Mouse (Mus musculus) ES-E14 (cell line): ENCODE results near the gene Slc2a4.

Source experiments
- CHD2 ChIP-seq: IDR thresholded peaks from 2 replicates; pipeline ENCODE4 v1.6.1; 2014; ENCODE audit warnings: mild to moderate bottlenecking, low read depth, low read length, inconsistent platforms
- MAFK ChIP-seq: IDR thresholded peaks from 2 replicates; pipeline ENCODE4 v1.6.1; 2014; ENCODE audit warnings: mild to moderate bottlenecking, low read depth, low read length, inconsistent platforms; ENCODE audit not compliant: insufficient read depth
- ZC3H11A ChIP-seq: IDR thresholded peaks from 2 replicates; pipeline ENCODE4 v1.6.1; 2012; ENCODE audit warnings: low read depth, mild to moderate bottlenecking, inconsistent platforms, low read length, borderline replicate concordance
- ZNF384 ChIP-seq: IDR thresholded peaks from 2 replicates; pipeline ENCODE4 v1.6.1; 2012; ENCODE audit warnings: low read depth, low read length, inconsistent platforms

- TF ChIP-seq ZC3H11A (no peak), CHD2 (no peak), MAFK (no peak), ZNF384 (no peak)
These were observed 46.6 kb upstream of the Slc2a4 start for GRCm38 (mm10) chr11:69994401-69995090.
